Mouse (Mus musculus) central nervous system, embryonic 11.5 days (tissue): Measurements from ENCODE around the gene Pf4. TPM values are rescaled to one million over a fixed set of nuclear protein-coding genes. Genes with fewer than 3 reads are reported as not detected.

Experiments
- polyA plus RNA-seq: library from polyadenylated mRNA; depleted of rRNA; stranded (reverse); fragments of >200 nt; gene quantifications from 2 replicates; pipeline ENCODE4 v1.2.3, GENCODE M21; 2012; rRNA removed

The Pf4 gene
- polyA plus RNA-seq: 74.4 and 173 TPM in 2 replicates

DNA sequence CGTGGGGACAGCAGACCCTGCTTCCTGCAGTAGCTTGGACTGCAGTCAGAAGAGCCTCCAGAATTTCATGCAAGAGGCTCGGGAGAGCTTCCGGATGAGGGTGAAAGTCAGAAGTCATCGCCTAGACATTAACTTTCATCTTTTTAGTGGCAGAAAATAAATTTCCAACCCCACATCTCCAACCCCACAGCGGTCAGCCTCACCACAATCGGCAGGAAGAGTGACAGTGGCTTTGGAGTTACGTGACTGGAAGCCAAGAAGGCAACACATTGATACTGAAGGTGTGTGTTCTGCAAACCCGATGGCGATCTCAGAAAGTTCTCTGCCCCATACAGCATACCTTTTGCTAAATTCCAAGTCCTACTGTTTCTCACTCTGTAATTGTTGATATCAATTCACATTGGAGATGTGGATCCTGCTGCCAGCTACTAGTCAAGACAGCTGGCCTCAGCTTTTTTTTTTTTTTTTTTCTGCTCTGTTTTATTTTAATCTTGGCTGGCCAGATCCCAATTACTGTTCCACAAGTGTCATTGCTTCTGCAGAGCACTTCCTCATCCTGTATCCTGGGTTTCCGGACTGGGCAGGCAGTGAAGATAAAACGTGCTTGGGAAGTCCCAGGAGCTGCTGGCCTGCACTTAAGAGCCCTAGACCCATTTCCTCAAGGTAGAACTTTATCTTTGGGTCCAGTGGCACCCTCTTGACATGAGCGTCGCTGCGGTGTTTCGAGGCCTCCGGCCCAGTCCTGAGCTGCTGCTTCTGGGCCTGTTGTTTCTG is at the start of gene Pf4:
Gene Pf4, plus strand, starts transcription at position 556 of the 774 bp plus-strand sequence.

DNA sequence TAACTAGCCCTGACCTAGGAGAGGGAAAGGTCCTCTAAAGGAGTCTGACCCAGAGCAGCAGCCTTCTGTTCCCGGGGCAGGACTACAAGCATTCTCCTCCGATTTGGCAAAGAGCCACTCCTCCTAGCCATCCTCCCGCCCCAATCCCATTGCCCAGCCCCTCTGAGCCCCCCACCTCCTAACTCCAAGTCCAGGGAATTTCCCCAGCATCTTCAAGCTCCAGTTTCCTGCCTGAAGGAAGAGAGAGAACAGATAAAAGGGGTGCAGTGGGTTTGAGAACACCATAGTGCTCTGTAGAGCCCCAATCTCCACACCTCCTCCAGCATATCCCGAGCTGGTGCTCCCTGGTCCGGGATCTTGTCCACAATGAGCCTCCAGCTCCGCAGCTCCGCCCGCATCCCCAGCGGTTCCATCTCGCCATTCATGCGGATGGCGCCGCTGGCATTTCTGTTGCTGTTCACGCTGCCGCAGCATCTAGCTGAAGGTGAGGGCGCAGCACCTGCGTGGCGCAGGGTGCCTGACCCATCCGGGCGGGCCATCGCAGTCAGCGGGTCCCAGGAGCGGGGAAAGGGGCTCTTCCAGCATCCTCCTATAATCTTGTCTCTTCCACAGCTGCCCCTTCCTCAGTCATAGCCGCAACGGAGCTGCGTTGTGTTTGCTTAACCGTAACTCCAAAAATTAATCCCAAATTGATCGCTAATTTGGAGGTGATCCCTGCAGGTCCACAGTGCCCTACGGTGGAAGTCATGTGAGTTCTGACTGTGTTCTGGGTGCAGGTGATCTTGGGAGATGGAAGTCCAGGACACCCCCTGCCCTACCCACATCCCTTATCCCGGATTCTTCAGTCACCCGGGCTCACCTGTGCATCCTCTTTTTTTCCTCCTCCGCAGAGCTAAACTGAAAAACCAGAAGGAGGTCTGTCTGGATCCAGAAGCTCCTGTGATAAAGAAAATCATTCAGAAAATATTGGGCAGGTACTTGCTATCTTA is 12.9 kb upstream of the Pf4 start, which contains the start of gene Cxcl5:
Gene Cxcl5, plus strand, starts transcription at position 284 of the 989 bp plus-strand sequence.

DNA sequence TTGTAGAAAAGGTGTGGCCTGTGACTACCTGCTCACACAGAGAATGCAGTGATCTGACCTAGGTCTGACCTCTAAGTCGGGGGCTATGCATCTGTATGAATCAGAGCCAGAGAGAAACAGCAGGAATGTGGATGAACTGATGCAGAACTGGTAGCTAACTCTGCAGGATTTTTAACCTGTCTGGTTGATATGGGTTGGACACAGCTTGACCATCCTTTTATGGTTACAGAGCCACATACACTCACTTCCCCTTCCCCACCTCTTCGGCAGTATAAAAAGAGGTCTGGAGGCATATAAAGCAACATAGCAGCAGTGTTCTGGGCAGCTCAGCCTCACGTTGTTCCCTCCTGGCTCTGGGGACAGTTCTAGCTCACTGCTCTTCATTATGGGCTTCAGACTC is 4.0 kb upstream of the Pf4 start, which contains the start of gene Ppbp:
Gene Ppbp, plus strand, starts transcription at position 301 of the 400 bp plus-strand sequence.

DNA sequence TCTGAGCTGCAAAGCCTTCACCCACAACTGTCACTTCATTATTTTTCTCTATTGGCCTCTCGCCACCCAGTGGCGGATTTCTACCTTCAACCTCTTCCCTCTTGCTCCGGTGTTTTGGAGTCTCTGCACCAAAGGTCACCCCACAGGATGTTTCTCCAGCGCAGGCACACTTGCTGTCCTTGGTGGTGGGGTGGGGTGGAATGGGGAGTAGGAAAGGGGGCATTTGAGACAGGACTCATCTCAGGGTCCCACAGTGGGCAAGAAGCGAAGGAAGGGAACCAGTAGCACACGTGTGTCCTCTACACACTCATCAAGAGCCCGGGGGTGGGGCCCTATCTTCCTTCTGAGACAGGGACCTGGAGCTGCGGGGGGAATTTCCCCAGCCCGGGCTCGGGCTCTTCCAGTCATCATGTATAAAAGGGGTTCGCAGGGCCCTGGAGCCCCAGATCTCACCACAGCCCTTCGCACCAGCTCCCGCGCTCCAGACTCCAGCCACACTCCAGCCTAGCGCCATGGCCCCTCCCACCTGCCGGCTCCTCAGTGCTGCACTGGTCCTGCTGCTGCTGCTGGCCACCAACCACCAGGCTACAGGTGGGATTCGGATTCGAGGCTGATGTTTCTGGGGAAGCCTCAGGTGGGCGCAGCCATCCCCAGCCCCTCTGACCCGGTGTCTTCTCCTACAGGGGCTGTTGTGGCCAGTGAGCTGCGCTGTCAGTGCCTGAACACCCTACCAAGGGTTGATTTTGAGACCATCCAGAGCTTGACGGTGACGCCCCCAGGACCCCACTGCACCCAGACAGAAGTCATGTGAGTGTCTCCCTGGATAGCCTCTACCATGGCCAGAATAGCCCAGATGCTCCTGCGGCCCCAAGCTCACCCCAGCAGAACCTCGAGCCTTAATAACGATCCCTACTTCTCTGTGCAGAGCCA is 13.7 kb downstream of the Pf4 start, which contains the start of gene Cxcl3:
Gene Cxcl3, plus strand, starts transcription at position 445 of the 930 bp plus-strand sequence.

DNA sequence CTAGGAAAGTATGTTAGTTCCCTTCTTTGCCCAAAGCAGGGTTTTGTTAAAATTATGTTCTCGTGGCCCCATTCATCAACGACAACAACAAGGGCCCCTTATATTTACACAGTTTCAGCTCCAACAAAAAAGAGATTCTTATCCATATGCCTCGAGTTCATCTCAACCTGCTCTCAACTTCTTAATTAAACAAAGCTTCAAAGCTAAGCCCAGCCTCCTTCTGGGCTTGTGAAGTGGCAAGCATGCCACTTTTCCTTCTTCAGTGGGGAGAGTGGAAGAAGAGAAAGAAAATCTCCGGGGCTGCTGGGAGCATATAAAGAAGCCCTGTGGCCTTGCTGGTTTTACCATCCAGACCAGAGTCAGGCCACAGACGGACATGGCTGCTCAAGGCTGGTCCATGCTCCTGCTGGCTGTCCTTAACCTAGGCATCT is 22.0 kb downstream of the Pf4 start, which contains the start of gene Cxcl15:
Gene Cxcl15, plus strand, starts transcription at position 340 of the 431 bp plus-strand sequence.

Other genes with a start within 250 kb of the Pf4 start
- gene 5830473C10Rik, start 211.3 kb upstream of the Pf4 start, polyA plus RNA-seq: 0.04 and 0.11 TPM in 2 replicates
- gene Rassf6, start 131.8 kb upstream of the Pf4 start, polyA plus RNA-seq: 0.46 and 0.83 TPM in 2 replicates
- gene Cxcl5, start 13.1 kb upstream of the Pf4 start, polyA plus RNA-seq: 0.25 and 0.40 TPM in 2 replicates
- 15.5 and 22.9 TPM in 2 replicates for gene Ppbp, start 3.9 kb upstream of the Pf4 start, polyA plus RNA-seq
- gene Cxcl3, start 13.7 kb downstream of the Pf4 start, polyA plus RNA-seq: 0.04 TPM in 1 of 2 replicates, not detected in the other
- 0.25 TPM in 1 of 2 replicates, not detected in the other for gene Cxcl15, start 22.1 kb downstream of the Pf4 start, polyA plus RNA-seq
- gene Cxcl1, start 118.8 kb downstream of the Pf4 start, polyA plus RNA-seq: 0.07 and 0.22 TPM in 2 replicates
- not detected in 2 replicates for gene Cxcl2, start 131.4 kb downstream of the Pf4 start, polyA plus RNA-seq
- 32.9 and 63.3 TPM in 2 replicates for gene Mthfd2l, start 158.7 kb downstream of the Pf4 start, polyA plus RNA-seq